Mouse (Mus musculus): ENCODE data around the gene March6. TPM values are rescaled to one million over a fixed set of nuclear protein-coding genes. Genes with fewer than 3 reads are reported as not detected.

March6 gene
- polyA plus RNA-seq, 1 experiment, result 46.6 TPM

- WGBS, result 35% methylated on average over 9 of the region's 9 CpGs
- peaks cover 27% of the 10 kb centered on the region for H3K4me1 ChIP-seq (ENCODE audit: control insufficient read depth, insufficient read depth, low read length)
- H3K27me3 ChIP-seq (replicated peaks; ENCODE audit: control insufficient read depth, insufficient read depth, low read length), result no peaks in the 10 kb centered on the region
- H3K27ac ChIP-seq (ENCODE audit: insufficient read depth, low read depth, low read length), result peak overlapping the region; percentile 65
- peak; percentile 95 for DNase-seq
- H3K36me3 ChIP-seq (ENCODE audit: control insufficient read depth, insufficient read depth, low read length), result no peaks in the 10 kb centered on the region
- H3K4me3 ChIP-seq (ENCODE audit: insufficient read depth, low read depth, low read length), result peak overlapping the region; percentile 29; the same call in 1 of the 2 replicates
- TF ChIP-seq CTCF (conservative IDR thresholded peaks at IDR 0.05; ENCODE audit: insufficient read depth, insufficient read length, low read depth, low read length), result no peak; the same call in 1 of the 2 replicates
These were observed 38.6 kb upstream of the March6 start for GRCm38 (mm10) chr15:31569325-31570022.

GRCm38 (mm10) chr15:31568581-31568996 lies 37.7 kb upstream of the March6 start:
- Histone ChIP-seq H3K4me1 (ENCODE audit: control insufficient read depth, insufficient read depth, low read length) (peaks cover 30% of the 10 kb centered on the region), H3K27ac (ENCODE audit: insufficient read depth, low read depth, low read length) (peak overlapping the region; percentile 65), H3K4me3 (ENCODE audit: insufficient read depth, low read depth, low read length) (peak overlapping the region; percentile 38), H3K27me3 (replicated peaks; ENCODE audit: control insufficient read depth, insufficient read depth, low read length) (no peaks in the 10 kb centered on the region), H3K36me3 (ENCODE audit: control insufficient read depth, insufficient read depth, low read length) (no peaks in the 10 kb centered on the region)
- DNase-seq, result peak; percentile 93
- WGBS, result 16% methylated on average over 12 of the region's 12 CpGs
- TF ChIP-seq POLR2A (IDR thresholded peaks at IDR 0.05; ENCODE audit: low read depth, low read length), result peak; percentile 64
- TF ChIP-seq CTCF (conservative IDR thresholded peaks at IDR 0.05; ENCODE audit: insufficient read depth, insufficient read length, low read depth, low read length), result no peak

GRCm38 (mm10) chr15:31567431-31567830 lies 36.6 kb upstream of the March6 start:
- TF ChIP-seq CTCF (conservative IDR thresholded peaks at IDR 0.05; ENCODE audit: insufficient read depth, insufficient read length, low read depth, low read length), result no peak
- TF ChIP-seq POLR2A (IDR thresholded peaks at IDR 0.05; ENCODE audit: low read depth, low read length), result no peak
- Histone ChIP-seq H3K27ac (ENCODE audit: insufficient read depth, low read depth, low read length) (peak overlapping the region; percentile 80), H3K36me3 (ENCODE audit: control insufficient read depth, insufficient read depth, low read length) (no peaks in the 10 kb centered on the region), H3K4me3 (ENCODE audit: insufficient read depth, low read depth, low read length) (no peak overlapping the region), H3K27me3 (replicated peaks; ENCODE audit: control insufficient read depth, insufficient read depth, low read length) (no peaks in the 10 kb centered on the region), H3K4me1 (ENCODE audit: control insufficient read depth, insufficient read depth, low read length) (peaks cover 31% of the 10 kb centered on the region)
- 72% methylated on average over 7 of the region's 7 CpGs for WGBS
- peak; percentile 54 for DNase-seq

DNA sequence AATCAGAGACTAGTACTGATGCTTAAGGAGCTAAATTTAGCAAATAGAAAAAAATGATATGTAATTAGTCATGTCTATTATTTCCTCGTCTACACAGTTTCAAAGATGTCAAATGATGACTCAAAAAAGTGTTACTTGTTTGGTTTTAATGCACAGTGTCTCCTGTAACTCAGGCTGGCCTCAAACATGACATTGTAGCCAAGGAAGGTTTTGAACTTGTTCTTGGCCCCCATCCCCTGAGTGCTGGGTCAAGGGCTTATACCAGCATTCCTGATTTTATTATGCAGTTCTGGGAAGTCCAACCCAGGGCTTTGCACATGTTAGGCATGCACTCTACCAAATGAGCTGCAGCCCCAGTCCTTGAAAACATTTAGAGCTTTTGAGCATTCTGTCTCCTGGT lies 34.9 kb upstream of the March6 start:
- H3K4me1 ChIP-seq (ENCODE audit: control insufficient read depth, insufficient read depth, low read length), result peaks cover 23% of the 10 kb centered on the region
- 49% methylated on average over 1 of the region's 1 CpGs for WGBS
- no peak for DNase-seq
- no peak for TF ChIP-seq CTCF (conservative IDR thresholded peaks at IDR 0.05; ENCODE audit: insufficient read depth, insufficient read length, low read depth, low read length)
- no peak for TF ChIP-seq POLR2A (IDR thresholded peaks at IDR 0.05; ENCODE audit: low read depth, low read length)
- H3K27ac ChIP-seq (ENCODE audit: insufficient read depth, low read depth, low read length), result peak overlapping the region; percentile 99
- no peak overlapping the region; the same call in 1 of the 2 replicates for H3K4me3 ChIP-seq (ENCODE audit: insufficient read depth, low read depth, low read length)
- no peaks in the 10 kb centered on the region for H3K36me3 ChIP-seq (ENCODE audit: control insufficient read depth, insufficient read depth, low read length)
- no peaks in the 10 kb centered on the region for H3K27me3 ChIP-seq (replicated peaks; ENCODE audit: control insufficient read depth, insufficient read depth, low read length)

DNA sequence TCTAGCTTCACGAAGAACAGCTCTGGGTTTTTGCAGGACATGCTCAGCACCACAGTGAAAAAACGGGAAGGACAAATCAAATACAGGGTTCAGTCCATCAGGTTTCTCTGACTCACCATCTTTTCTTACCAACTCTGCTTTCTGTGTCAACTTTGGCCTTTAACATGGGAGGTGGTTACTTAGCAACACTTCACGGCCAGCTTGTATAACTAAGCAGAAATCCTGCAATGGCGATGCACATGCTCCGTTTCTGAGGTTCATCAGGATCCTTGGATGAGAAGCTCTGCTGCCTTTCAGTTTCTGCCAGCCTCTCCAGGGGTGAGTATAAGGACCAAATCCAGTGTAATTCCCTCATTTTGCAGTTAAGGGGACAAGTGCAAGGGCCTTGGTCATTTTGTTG lies 34.3 kb upstream of the March6 start, which contains the start of gene Cmbl:
Cmbl (plus strand) TSS at position 206 of the 400 bp plus-strand sequence.
- 64% methylated on average over 5 of the region's 5 CpGs for WGBS
- peak within 1 kb of the TSS; percentile 99 for H3K27ac ChIP-seq (ENCODE audit: insufficient read depth, low read depth, low read length)
- DNase-seq, result peak; percentile 76

GRCm38 (mm10) chr15:31563577-31564546 lies 33.0 kb upstream of the March6 start:
- 34% methylated on average over 19 of the region's 19 CpGs for WGBS
- no peaks in the 10 kb centered on the region for H3K36me3 ChIP-seq (ENCODE audit: control insufficient read depth, insufficient read depth, low read length)
- DNase-seq, result peak; percentile 94
- peak overlapping the region; percentile 99 for H3K27ac ChIP-seq (ENCODE audit: insufficient read depth, low read depth, low read length)
- no peak overlapping the region for H3K4me3 ChIP-seq (ENCODE audit: insufficient read depth, low read depth, low read length)
- no peak for TF ChIP-seq POLR2A (IDR thresholded peaks at IDR 0.05; ENCODE audit: low read depth, low read length)
- TF ChIP-seq CTCF (conservative IDR thresholded peaks at IDR 0.05; ENCODE audit: insufficient read depth, insufficient read length, low read depth, low read length), result no peak
- H3K27me3 ChIP-seq (replicated peaks; ENCODE audit: control insufficient read depth, insufficient read depth, low read length), result no peaks in the 10 kb centered on the region
- H3K4me1 ChIP-seq (ENCODE audit: control insufficient read depth, insufficient read depth, low read length), result peaks cover 13% of the 10 kb centered on the region; the same call in 1 of the 2 replicates

More for the DNA sequence above, 34.3 kb upstream of the March6 start, which contains the start of gene Cmbl:
- peak within 1 kb of the TSS; percentile 44 for H3K4me3 ChIP-seq (ENCODE audit: insufficient read depth, low read depth, low read length)
- H3K4me1 ChIP-seq (ENCODE audit: control insufficient read depth, insufficient read depth, low read length), result peaks cover 17% of the 10 kb centered on the region
- H3K36me3 ChIP-seq (ENCODE audit: control insufficient read depth, insufficient read depth, low read length), result no peaks in the 10 kb centered on the region
- TF ChIP-seq POLR2A (IDR thresholded peaks at IDR 0.05; ENCODE audit: low read depth, low read length) (no peak), CTCF (conservative IDR thresholded peaks at IDR 0.05; ENCODE audit: insufficient read depth, insufficient read length, low read depth, low read length) (no peak)
- no peaks in the 10 kb centered on the region for H3K27me3 ChIP-seq (replicated peaks; ENCODE audit: control insufficient read depth, insufficient read depth, low read length)

All from kidney, adult 2 months (tissue).